11 mouse cellular contexts compared by ENCODE assay signal in genomic region chr10:95200323-95200722, GRCm38 (mm10).
DNase-seq lines count a peak whose midpoint lies in the region; TF ChIP-seq lines count a peak whose summit lies in the region.
"Had no signal": no experiment of that assay in that cellular context is flagged by ENCODE, and none has a peak within 500 bp of the region (broad histone marks: within the 10 kb centered on the region; RNA-seq: fewer than 3 reads in every experiment).

No protein-coding gene starts in this region.

- no peaks in the 10 kb centered on the region for H3K4me1 ChIP-seq in heart, embryonic 10.5 days
- 0 out of 2 replicates have a peak, but pooled peaks cover 2% of the 10 kb centered on the region for H3K4me1 ChIP-seq in thymus, adult 2 months (replicated peaks; ENCODE audit: control insufficient read depth, insufficient read depth, low read length)
- H3K4me1 ChIP-seq: stomach, embryonic 15.5 days had no signal

- H3K27ac ChIP-seq in heart, embryonic 10.5 days = no peak overlapping the region
- no peak overlapping the region for H3K27ac ChIP-seq in thymus, adult 2 months (ENCODE audit: control insufficient read depth, insufficient read depth, low read length)
- H3K27ac ChIP-seq: limb, embryonic 15.5 days; neural tube, embryonic 13.5 days; stomach, embryonic 15.5 days had no signal

- no peaks in the 10 kb centered on the region for H3K9me3 ChIP-seq in heart, embryonic 10.5 days
- H3K9me3 ChIP-seq: limb, embryonic 15.5 days; neural tube, embryonic 13.5 days; stomach, embryonic 15.5 days had no signal

- TF ChIP-seq CTCF in thymus, adult 2 months (IDR thresholded peaks at IDR 0.05; ENCODE audit: borderline replicate concordance, control insufficient read depth, extremely low read depth, insufficient read depth, low read length, poor library complexity) = no peak

- no peak for TF ChIP-seq POLR2A in thymus, adult 2 months (IDR thresholded peaks at IDR 0.05; ENCODE audit: control insufficient read depth, extremely low read depth, insufficient read depth, low read length, poor library complexity)

- no peaks in the 10 kb centered on the region for H3K27me3 ChIP-seq in heart, embryonic 10.5 days (ENCODE audit: insufficient read depth, poor library complexity, severe bottlenecking)
- no peaks in the 10 kb centered on the region for H3K27me3 ChIP-seq in thymus, adult 2 months (ENCODE audit: control insufficient read depth, insufficient read depth, low read length)
- H3K27me3 ChIP-seq: limb, embryonic 15.5 days; neural tube, embryonic 13.5 days; stomach, embryonic 15.5 days had no signal

- H3K36me3 ChIP-seq in heart, embryonic 10.5 days = no peaks in the 10 kb centered on the region
- no peaks in the 10 kb centered on the region for H3K36me3 ChIP-seq in thymus, adult 2 months (ENCODE audit: control insufficient read depth, insufficient read depth, low read length)
- H3K36me3 ChIP-seq: limb, embryonic 15.5 days; neural tube, embryonic 13.5 days; stomach, embryonic 15.5 days had no signal

- DNase-seq in heart, adult 11 months = peak; percentile 98
- no peak for DNase-seq in heart, embryonic 10.5 days (ENCODE audit: low spot score)
- peak; percentile 75 for DNase-seq in Muller cell, postnatal 12 days (ENCODE audit: inconsistent ontology term)
- peak; percentile 38 for DNase-seq in cerebellum, adult 8-10 months
- DNase-seq in heart, postnatal 10 days = peak; percentile 87 to 88
- no peak for DNase-seq in right cerebral cortex, postnatal 36 days (ENCODE audit: low spot score in 2 of 2)
- DNase-seq in left cerebral cortex, adult 9 months (ENCODE audit: low spot score in 2 of 2) = no peak
- no peak for DNase-seq in thymus, adult 2 months

- intact Hi-C loops in heart, postnatal 10 days (cut with DNase I) = no loop called here

- H3K4me3 ChIP-seq in heart, embryonic 10.5 days = no peak overlapping the region
- no peak overlapping the region for H3K4me3 ChIP-seq in thymus, adult 2 months (ENCODE audit: control insufficient read depth, insufficient read depth, low read length)
- H3K4me3 ChIP-seq: limb, embryonic 15.5 days; neural tube, embryonic 13.5 days; stomach, embryonic 15.5 days had no signal

- WGBS in heart, embryonic 10.5 days = 78% methylated on average over 7 of the region's 7 CpGs
- 91% methylated on average over 7 of the region's 7 CpGs for WGBS in thymus, adult 2 months

Comparison
In these comparisons a context has a peak if more than half of its experiments do, and no peak if none do; other contexts are left out.
1. DNase-seq: peak in heart, adult 11 months (single experiment), Muller cell, postnatal 12 days (single experiment), cerebellum, adult 8-10 months (single experiment) and heart, postnatal 10 days (2 of 2); none in heart, embryonic 10.5 days (single experiment), right cerebral cortex, postnatal 36 days (0 of 2), left cerebral cortex, adult 9 months (0 of 2) and thymus, adult 2 months (single experiment).